Mouse (Mus musculus): Measurements from ENCODE around the gene Fam207a. TPM values are rescaled to one million over a fixed set of nuclear protein-coding genes. Genes with fewer than 3 reads are reported as not detected.

Gene Fam207a
- total and polyA plus RNA-seq, 3 experiments: 14.5 to 122 (median 39.4) TPM

DNA sequence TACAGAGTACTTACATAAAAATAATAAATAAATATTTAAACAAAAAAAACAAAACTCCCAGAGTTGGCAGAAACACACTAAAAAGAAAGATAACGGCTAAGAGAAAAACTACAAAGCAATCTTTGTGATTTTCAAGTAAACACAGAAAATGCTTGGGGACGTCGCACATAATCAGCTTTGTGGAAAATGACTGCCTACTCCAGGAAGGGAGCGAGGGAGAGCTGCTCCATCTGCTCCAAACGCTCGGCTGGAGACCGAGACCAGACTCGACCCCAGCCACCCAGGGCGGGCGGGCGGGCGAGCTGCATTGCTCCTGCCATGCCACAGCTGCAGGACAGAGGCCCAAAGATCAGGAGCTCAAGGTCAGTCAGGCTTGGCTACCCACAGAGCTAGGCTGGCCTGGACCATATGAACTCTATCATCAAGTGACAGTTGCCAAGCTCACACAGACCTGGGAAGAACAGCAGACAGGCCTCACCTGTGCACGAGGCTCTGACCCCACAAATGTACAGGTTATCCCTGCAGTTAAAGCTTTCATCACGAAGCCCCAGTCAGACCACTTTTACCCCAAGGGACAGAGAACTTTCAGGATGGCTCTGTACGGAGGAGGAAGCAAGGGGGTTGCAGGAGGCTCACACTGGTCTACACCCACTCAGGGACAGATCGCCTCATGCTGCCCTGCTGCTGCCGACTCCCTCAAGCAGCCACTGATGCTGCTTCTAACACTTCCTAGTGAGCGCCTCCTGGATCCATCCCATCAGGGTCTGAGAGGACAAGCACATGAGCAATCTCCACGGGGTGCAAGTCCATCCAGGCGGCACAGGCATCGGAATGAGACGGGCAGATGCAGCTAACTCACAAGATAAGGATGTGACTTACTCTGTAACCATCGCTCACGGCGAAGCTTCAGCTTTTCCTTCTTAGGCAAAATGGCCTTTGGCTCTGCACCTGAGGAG, 12.3 kb downstream of the Fam207a start:
- Histone ChIP-seq H3K4me3 (ENCODE audit: low read depth, low read length) (no peak overlapping the region), H3K27me3 (ENCODE audit: insufficient read depth, low read length) (no peaks in the 10 kb centered on the region), H3K36me3 (replicated peaks) (peaks cover 94% of the 10 kb centered on the region), H3K4me1 (ENCODE audit: insufficient read depth, low read depth, low read length) (peaks cover 24% of the 10 kb centered on the region), H3K9me3 (replicated peaks) (no peaks in the 10 kb centered on the region)
- DNase-seq (ENCODE audit: low spot score) (no peak), ATAC-seq (ENCODE audit: extremely low read depth, insufficient number of reproducible peaks, low FRiP score, poor library complexity, severe bottlenecking) (no peak)
- no peak for TF ChIP-seq CTCF (IDR thresholded peaks at IDR 0.05; ENCODE audit: low read depth, low read length)
- no peak for TF ChIP-seq GATA1 (IDR thresholded peaks at IDR 0.05; ENCODE audit: borderline replicate concordance, low read length)
- no peak for TF ChIP-seq TAL1 (conservative IDR thresholded peaks at IDR 0.05; ENCODE audit: low read depth, low read length)
- no peak for TF ChIP-seq GATA2 (IDR thresholded peaks at IDR 0.05; ENCODE audit: borderline replicate concordance, low read depth, low read length)
- TF ChIP-seq POLR2AphosphoS5 (IDR thresholded peaks at IDR 0.05; ENCODE audit: insufficient replicate concordance, low read depth, low read length): no peak

DNA sequence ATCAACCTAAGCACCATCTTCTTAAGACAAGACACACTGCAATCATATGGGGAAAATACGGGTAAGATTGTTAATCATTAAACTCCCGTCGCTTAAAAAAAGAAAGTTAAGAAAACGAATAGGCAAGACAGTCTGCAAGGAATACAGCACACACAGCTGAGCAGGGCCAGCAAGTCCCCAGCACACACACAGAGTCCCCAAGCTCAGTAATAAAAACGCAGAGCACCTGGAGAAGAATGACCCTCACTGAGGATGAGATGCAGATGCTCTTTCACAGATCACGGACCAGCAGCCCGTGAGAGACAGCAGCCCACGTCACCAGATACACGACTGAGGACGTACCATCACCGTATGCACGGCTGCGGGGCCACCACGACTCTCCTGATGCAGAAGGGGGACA, 14.9 kb downstream of the Fam207a start:
- H3K4me1 ChIP-seq (ENCODE audit: insufficient read depth, low read depth, low read length): peaks cover 13% of the 10 kb centered on the region
- H3K9me3 ChIP-seq (replicated peaks): no peaks in the 10 kb centered on the region
- DNase-seq (ENCODE audit: low spot score) (no peak), ATAC-seq (ENCODE audit: extremely low read depth, insufficient number of reproducible peaks, low FRiP score, poor library complexity, severe bottlenecking) (no peak)
- H3K4me3 ChIP-seq (ENCODE audit: low read depth, low read length): no peak overlapping the region
- peaks cover 94% of the 10 kb centered on the region for H3K36me3 ChIP-seq (replicated peaks)
- TF ChIP-seq GATA2 (IDR thresholded peaks at IDR 0.05; ENCODE audit: borderline replicate concordance, low read depth, low read length): no peak
- no peak for TF ChIP-seq POLR2AphosphoS5 (IDR thresholded peaks at IDR 0.05; ENCODE audit: insufficient replicate concordance, low read depth, low read length)
- TF ChIP-seq TAL1 (conservative IDR thresholded peaks at IDR 0.05; ENCODE audit: low read depth, low read length): no peak
- TF ChIP-seq GATA1 (IDR thresholded peaks at IDR 0.05; ENCODE audit: borderline replicate concordance, low read length): no peak
- no peak for TF ChIP-seq CTCF (IDR thresholded peaks at IDR 0.05; ENCODE audit: low read depth, low read length)
- no peaks in the 10 kb centered on the region for H3K27me3 ChIP-seq (ENCODE audit: insufficient read depth, low read length)

DNA sequence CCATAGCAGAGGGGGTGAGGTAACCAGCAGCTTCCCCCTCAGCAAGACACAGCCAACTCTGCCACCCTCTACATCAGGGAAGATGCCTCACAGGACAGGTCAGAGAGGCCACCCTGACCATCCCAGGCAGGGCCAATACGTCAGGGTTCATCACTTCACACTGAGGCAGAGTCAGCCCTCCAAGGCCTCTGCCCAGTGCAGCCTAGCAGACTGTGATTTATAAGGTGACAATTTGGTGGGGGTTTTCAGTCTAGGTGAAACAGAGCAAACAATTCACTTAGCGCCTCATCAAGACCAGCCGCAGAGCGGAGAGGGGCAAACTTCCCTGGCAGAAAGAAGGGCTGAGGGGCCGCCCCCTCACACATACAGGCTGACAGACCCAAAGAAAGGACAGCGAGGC, 17.3 kb downstream of the Fam207a start:
- Histone ChIP-seq H3K36me3 (replicated peaks) (peaks cover 94% of the 10 kb centered on the region), H3K4me1 (ENCODE audit: insufficient read depth, low read depth, low read length) (peaks cover 5% of the 10 kb centered on the region; the same call in 1 of the 2 replicates)

DNA sequence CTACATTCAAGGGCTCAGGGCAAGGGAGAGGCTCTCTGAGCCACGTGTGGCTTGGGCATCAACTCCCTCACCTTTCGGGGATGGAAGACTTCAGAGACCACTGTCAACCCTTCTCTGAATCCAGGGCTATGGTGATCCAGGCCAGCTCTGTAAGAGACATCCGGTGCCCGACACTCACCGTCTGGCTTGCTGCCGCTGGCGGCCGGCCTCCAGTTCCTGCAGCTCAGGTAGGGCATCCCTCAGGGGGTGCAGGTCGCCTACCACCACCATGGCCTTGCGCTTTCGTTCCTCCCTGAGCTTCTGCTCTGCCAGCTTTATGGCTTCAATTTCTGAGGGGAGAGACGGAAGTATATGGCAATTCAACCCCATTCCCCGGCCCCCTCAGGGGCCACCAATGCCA, 18.4 kb downstream of the Fam207a start:
- TF ChIP-seq GATA2 (IDR thresholded peaks at IDR 0.05; ENCODE audit: borderline replicate concordance, low read depth, low read length) (no peak), TAL1 (conservative IDR thresholded peaks at IDR 0.05; ENCODE audit: low read depth, low read length) (no peak), GATA1 (IDR thresholded peaks at IDR 0.05; ENCODE audit: borderline replicate concordance, low read length) (no peak), CTCF (IDR thresholded peaks at IDR 0.05; ENCODE audit: low read depth, low read length) (no peak), POLR2AphosphoS5 (IDR thresholded peaks at IDR 0.05; ENCODE audit: insufficient replicate concordance, low read depth, low read length) (no peak)
- DNase-seq (ENCODE audit: low spot score) (no peak), ATAC-seq (ENCODE audit: extremely low read depth, insufficient number of reproducible peaks, low FRiP score, poor library complexity, severe bottlenecking) (no peak)
- no peaks in the 10 kb centered on the region; the same call in 1 of the 2 replicates for H3K9me3 ChIP-seq (replicated peaks)
- peaks cover 95% of the 10 kb centered on the region for H3K36me3 ChIP-seq (replicated peaks)
- peaks cover 5% of the 10 kb centered on the region; the same call in 1 of the 2 replicates for H3K4me1 ChIP-seq (ENCODE audit: insufficient read depth, low read depth, low read length)
- H3K27me3 ChIP-seq (ENCODE audit: insufficient read depth, low read length): no peaks in the 10 kb centered on the region
- H3K4me3 ChIP-seq (ENCODE audit: low read depth, low read length): no peak overlapping the region

More for the DNA sequence above, 17.3 kb downstream of the Fam207a start:
- Histone ChIP-seq H3K27me3 (ENCODE audit: insufficient read depth, low read length) (no peaks in the 10 kb centered on the region), H3K4me3 (ENCODE audit: low read depth, low read length) (no peak overlapping the region), H3K9me3 (replicated peaks) (no peaks in the 10 kb centered on the region)
- DNase-seq (ENCODE audit: low spot score) (no peak), ATAC-seq (ENCODE audit: extremely low read depth, insufficient number of reproducible peaks, low FRiP score, poor library complexity, severe bottlenecking) (no peak)
- TF ChIP-seq GATA2 (IDR thresholded peaks at IDR 0.05; ENCODE audit: borderline replicate concordance, low read depth, low read length) (no peak), GATA1 (IDR thresholded peaks at IDR 0.05; ENCODE audit: borderline replicate concordance, low read length) (no peak), TAL1 (conservative IDR thresholded peaks at IDR 0.05; ENCODE audit: low read depth, low read length) (no peak), CTCF (IDR thresholded peaks at IDR 0.05; ENCODE audit: low read depth, low read length) (no peak), POLR2AphosphoS5 (IDR thresholded peaks at IDR 0.05; ENCODE audit: insufficient replicate concordance, low read depth, low read length) (no peak)

DNA sequence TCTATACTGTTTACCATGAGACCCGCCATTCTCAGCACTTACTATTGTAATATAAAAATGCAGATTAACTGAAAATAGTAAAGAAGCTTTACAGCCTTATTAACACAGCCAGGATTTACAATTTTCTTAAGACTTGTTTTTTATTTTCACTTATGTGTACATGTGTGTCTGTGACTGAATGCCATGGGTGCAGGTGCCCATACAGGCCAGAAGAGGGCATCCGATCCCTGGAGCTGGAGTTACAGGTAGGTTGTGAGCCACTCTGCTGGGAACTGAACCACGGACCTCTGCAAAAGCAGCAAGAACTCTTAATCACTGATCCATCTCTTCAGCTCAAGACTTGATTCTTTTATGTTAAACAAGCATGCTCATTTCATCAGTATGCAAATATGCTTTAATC, 22.7 kb downstream of the Fam207a start:
- TF ChIP-seq TAL1 (conservative IDR thresholded peaks at IDR 0.05; ENCODE audit: low read depth, low read length): no peak
- TF ChIP-seq GATA1 (IDR thresholded peaks at IDR 0.05; ENCODE audit: borderline replicate concordance, low read length): no peak
- ATAC-seq (ENCODE audit: extremely low read depth, insufficient number of reproducible peaks, low FRiP score, poor library complexity, severe bottlenecking) (no peak), DNase-seq (ENCODE audit: low spot score) (no peak)
- H3K4me3 ChIP-seq (ENCODE audit: low read depth, low read length): no peak overlapping the region
- no peaks in the 10 kb centered on the region; the same call in 1 of the 2 replicates for H3K4me1 ChIP-seq (ENCODE audit: insufficient read depth, low read depth, low read length)
- peaks cover 94% of the 10 kb centered on the region for H3K36me3 ChIP-seq (replicated peaks)
- H3K9me3 ChIP-seq (replicated peaks): peaks cover 5% of the 10 kb centered on the region
- H3K27me3 ChIP-seq (ENCODE audit: insufficient read depth, low read length): no peaks in the 10 kb centered on the region

DNA sequence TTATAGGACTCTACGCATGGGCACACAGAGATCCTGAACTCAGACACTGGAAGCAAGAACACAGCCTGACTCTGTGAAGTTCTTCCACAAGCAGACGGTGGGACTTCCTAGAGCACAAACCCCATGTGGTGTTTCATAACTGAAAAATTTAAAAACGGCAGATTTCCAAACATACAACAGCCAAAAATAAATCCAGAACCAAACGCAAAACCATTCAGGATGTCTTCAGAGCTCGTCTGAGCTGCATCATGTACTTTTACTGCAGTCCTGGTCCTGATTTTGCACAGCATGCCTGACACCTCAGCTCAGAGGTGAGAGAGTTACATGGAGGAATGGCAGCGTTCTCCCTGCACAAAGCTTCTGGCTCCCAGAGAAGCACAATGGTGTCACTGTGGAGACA, 24.0 kb downstream of the Fam207a start:
- no peak for DNase-seq (ENCODE audit: low spot score)
- Histone ChIP-seq H3K27me3 (ENCODE audit: insufficient read depth, low read length) (no peaks in the 10 kb centered on the region), H3K4me1 (ENCODE audit: insufficient read depth, low read depth, low read length) (peaks cover 3% of the 10 kb centered on the region; the same call in 1 of the 2 replicates), H3K9me3 (replicated peaks) (peaks cover 5% of the 10 kb centered on the region), H3K4me3 (ENCODE audit: low read depth, low read length) (no peak overlapping the region), H3K36me3 (replicated peaks) (peaks cover 94% of the 10 kb centered on the region)
- TF ChIP-seq GATA1 (IDR thresholded peaks at IDR 0.05; ENCODE audit: borderline replicate concordance, low read length) (no peak), GATA2 (IDR thresholded peaks at IDR 0.05; ENCODE audit: borderline replicate concordance, low read depth, low read length) (no peak), CTCF (IDR thresholded peaks at IDR 0.05; ENCODE audit: low read depth, low read length) (no peak), TAL1 (conservative IDR thresholded peaks at IDR 0.05; ENCODE audit: low read depth, low read length) (no peak), POLR2AphosphoS5 (IDR thresholded peaks at IDR 0.05; ENCODE audit: insufficient replicate concordance, low read depth, low read length) (no peak)
- ATAC-seq (ENCODE audit: extremely low read depth, insufficient number of reproducible peaks, low FRiP score, poor library complexity, severe bottlenecking): no peak
